ENCODE assay signal across 22 mouse cellular contexts in genomic region chr5:76483811-76484210, GRCm38 (mm10). TPM values are rescaled to one million over a fixed set of nuclear protein-coding genes. Genes with fewer than 3 reads are reported as not detected.
"Had no signal": no experiment of that assay in that cellular context is flagged by ENCODE, and none has a peak within 500 bp of the region (broad histone marks: within the 10 kb centered on the region; RNA-seq: fewer than 3 reads in every experiment).

Gene Gm7271 (plus strand): TSS chr5:76484040.

- H3K4me2 ChIP-seq: limb, embryonic 15.5 days; liver, embryonic 12.5 days; lung, embryonic 14.5 days; midbrain, embryonic 12.5 days; neural tube, embryonic 12.5 days; stomach, embryonic 15.5 days had no signal

- H3K4me3 ChIP-seq: limb, embryonic 15.5 days; liver, embryonic 12.5 days; midbrain, embryonic 12.5 days; neural tube, embryonic 12.5 days; stomach, embryonic 15.5 days had no signal

- H3K9ac ChIP-seq: limb, embryonic 15.5 days; liver, embryonic 12.5 days; lung, embryonic 14.5 days; midbrain, embryonic 12.5 days; neural tube, embryonic 12.5 days; stomach, embryonic 15.5 days had no signal

- ATAC-seq: liver, embryonic 12.5 days had no signal

- H3K9me3 ChIP-seq: limb, embryonic 15.5 days; liver, embryonic 12.5 days; midbrain, embryonic 12.5 days; neural tube, embryonic 12.5 days; stomach, embryonic 15.5 days had no signal

- H3K36me3 ChIP-seq: limb, embryonic 15.5 days; liver, embryonic 12.5 days; midbrain, embryonic 12.5 days; neural tube, embryonic 12.5 days; stomach, embryonic 15.5 days had no signal

- DNase-seq: kidney, adult 8-10 months; kidney, postnatal 25 days; layer of hippocampus, postnatal 36 days; lung, embryonic 14.5 days; lung, postnatal 10 days; lung, postnatal 4 days; right cerebral cortex, postnatal 14 days; thymus, adult 2 months; thymus, postnatal 36 days had no signal

- H3K27me3 ChIP-seq: limb, embryonic 15.5 days; midbrain, embryonic 12.5 days; neural tube, embryonic 12.5 days; stomach, embryonic 15.5 days had no signal

- H3K4me1 ChIP-seq: limb, embryonic 15.5 days; liver, embryonic 12.5 days; midbrain, embryonic 12.5 days; neural tube, embryonic 12.5 days; stomach, embryonic 15.5 days had no signal

- H3K27ac ChIP-seq: limb, embryonic 15.5 days; liver, embryonic 12.5 days; midbrain, embryonic 12.5 days; neural tube, embryonic 12.5 days; stomach, embryonic 15.5 days had no signal

RNA-seq across cellular contexts. Expression of gene Gm7271, which starts in this region (rescaled TPM):
- total RNA-seq: layer of hippocampus, postnatal 36 days; left cerebral cortex, adult 8-10 months; megakaryocyte, adult 5-6 weeks; midbrain, postnatal 0 days had no signal
- polyA plus RNA-seq: kidney, embryonic 16.5 days; limb, embryonic 11.5 days; limb, embryonic 15.5 days; liver, embryonic 12.5 days; liver, embryonic 16.5 days; lung, embryonic 14.5 days; midbrain, embryonic 12.5 days; midbrain, postnatal 0 days; spleen, adult 2 months; stomach, embryonic 15.5 days; testis, adult 2 months; thymus, adult 2 months had no signal
